Mouse (Mus musculus): ENCODE results near the gene Ank3. TPM values are rescaled to one million over a fixed set of nuclear protein-coding genes. Genes with fewer than 3 reads are reported as not detected.

Ank3 gene
- polyA plus RNA-seq, 1 experiment, result 9.3 TPM

DNA sequence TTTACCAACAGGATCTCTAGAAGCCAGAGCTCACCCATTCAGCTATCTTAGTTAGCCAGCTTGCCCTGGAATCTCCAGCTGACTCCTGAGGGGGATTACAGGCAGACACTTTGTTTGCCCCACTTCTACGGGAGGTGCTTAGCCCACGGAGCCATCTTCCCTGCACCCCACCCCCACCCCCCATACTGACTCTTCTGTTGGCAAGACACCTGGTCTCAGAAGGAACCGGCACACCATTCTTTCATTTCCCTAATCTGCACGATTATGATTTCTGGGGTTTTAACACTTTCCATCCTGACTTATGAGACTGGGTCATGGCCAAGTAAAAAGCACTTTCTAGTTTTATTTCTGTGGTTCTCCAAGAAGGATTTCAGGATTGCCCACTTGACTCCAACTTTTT is 268.9 kb downstream of the Ank3 start:
- Histone ChIP-seq H3K27me3 (ENCODE audit: control insufficient read depth, insufficient read depth, low read length) (no peaks in the 10 kb centered on the region), H3K4me1 (ENCODE audit: control insufficient read depth, insufficient read depth, insufficient read length, low read length) (peaks cover 4% of the 10 kb centered on the region; the same call in 1 of the 2 replicates), H3K36me3 (ENCODE audit: control insufficient read depth, insufficient read depth, low read length) (no peaks in the 10 kb centered on the region), H3K4me3 (ENCODE audit: low read depth, low read length) (no peak overlapping the region), H3K27ac (ENCODE audit: insufficient read depth, low read depth, low read length) (no peak overlapping the region)
- 68% methylated on average over 4 of the region's 4 CpGs for WGBS
- no peak for TF ChIP-seq POLR2A (IDR thresholded peaks at IDR 0.05; ENCODE audit: low read depth, low read length)
- TF ChIP-seq CTCF (IDR thresholded peaks at IDR 0.05; ENCODE audit: extremely low read depth, insufficient read length, insufficient replicate concordance, low read depth, low read length), result no peak

DNA sequence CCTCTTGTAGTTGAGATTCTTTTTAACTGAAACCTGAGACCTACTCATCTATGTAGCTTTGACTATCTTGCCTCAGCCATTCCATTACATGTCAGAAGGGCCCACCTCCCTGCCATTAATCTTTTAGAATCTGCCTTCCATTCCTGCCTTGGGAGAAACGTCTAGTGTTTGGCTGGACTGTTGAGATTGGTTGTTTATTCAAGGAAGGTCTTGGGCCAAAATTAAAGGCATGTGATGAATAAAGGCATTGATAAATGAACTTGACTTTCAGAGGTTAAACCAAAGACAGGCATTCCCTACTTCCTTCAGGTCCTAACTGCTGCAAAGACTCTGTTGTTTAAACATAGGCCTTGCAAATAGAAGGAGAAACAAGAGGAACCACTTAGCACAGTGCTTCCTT is 271.9 kb downstream of the Ank3 start:
- TF ChIP-seq CTCF (IDR thresholded peaks at IDR 0.05; ENCODE audit: extremely low read depth, insufficient read length, insufficient replicate concordance, low read depth, low read length) (no peak), POLR2A (IDR thresholded peaks at IDR 0.05; ENCODE audit: low read depth, low read length) (no peak)
- Histone ChIP-seq H3K27me3 (ENCODE audit: control insufficient read depth, insufficient read depth, low read length) (no peaks in the 10 kb centered on the region), H3K4me3 (ENCODE audit: low read depth, low read length) (no peak overlapping the region), H3K27ac (ENCODE audit: insufficient read depth, low read depth, low read length) (no peak overlapping the region), H3K4me1 (ENCODE audit: control insufficient read depth, insufficient read depth, insufficient read length, low read length) (peaks cover 4% of the 10 kb centered on the region; the same call in 1 of the 2 replicates), H3K36me3 (ENCODE audit: control insufficient read depth, insufficient read depth, low read length) (no peaks in the 10 kb centered on the region)
- 21% methylated on average over 1 of the region's 1 CpGs for WGBS

DNA sequence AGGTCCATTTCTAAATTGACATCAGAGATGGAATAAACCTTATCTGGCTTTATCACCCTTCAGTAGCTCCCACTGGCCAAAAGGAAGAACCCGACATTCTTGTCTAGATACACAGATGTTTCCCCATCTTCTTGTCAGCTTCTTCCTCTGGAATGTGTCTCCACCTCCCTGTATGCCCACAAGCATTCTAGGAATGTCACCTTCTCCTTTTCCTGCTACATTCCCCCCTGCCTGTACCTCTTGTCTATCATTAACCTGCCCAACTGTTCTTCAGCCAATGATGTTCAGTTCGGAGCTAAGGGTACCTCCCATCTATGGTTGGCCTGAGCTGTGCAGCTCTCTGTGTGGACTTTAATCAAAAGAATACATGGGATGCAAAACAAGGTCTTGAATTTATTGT is 272.4 kb downstream of the Ank3 start:
- H3K4me3 ChIP-seq (ENCODE audit: low read depth, low read length), result no peak overlapping the region
- peaks cover 4% of the 10 kb centered on the region; the same call in 1 of the 2 replicates for H3K4me1 ChIP-seq (ENCODE audit: control insufficient read depth, insufficient read depth, insufficient read length, low read length)
- no peak overlapping the region for H3K27ac ChIP-seq (ENCODE audit: insufficient read depth, low read depth, low read length)
- WGBS, result 75% methylated on average over 2 of the region's 2 CpGs
- TF ChIP-seq CTCF (IDR thresholded peaks at IDR 0.05; ENCODE audit: extremely low read depth, insufficient read length, insufficient replicate concordance, low read depth, low read length), result no peak
- TF ChIP-seq POLR2A (IDR thresholded peaks at IDR 0.05; ENCODE audit: low read depth, low read length), result no peak
- H3K27me3 ChIP-seq (ENCODE audit: control insufficient read depth, insufficient read depth, low read length), result no peaks in the 10 kb centered on the region
- H3K36me3 ChIP-seq (ENCODE audit: control insufficient read depth, insufficient read depth, low read length), result no peaks in the 10 kb centered on the region

DNA sequence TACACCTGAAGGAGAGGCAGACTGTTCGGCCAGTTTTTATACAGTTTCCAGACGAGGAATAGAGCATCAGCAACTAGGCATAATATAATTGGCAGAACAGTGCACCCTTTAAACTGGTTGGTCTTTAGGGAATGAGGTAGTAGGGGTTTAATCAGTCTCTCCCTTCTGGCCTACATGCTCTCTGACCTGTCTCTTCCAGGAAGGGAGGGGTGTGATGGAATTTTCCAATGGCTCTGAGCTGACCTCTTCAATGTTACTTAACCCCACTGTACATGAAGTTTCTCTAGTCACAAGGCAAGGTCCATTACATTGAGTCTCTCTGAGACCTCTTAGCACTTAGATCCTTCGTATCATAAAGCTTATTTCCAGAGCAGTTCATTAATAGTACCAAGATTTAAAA is 272.9 kb downstream of the Ank3 start:
- no peak for TF ChIP-seq CTCF (IDR thresholded peaks at IDR 0.05; ENCODE audit: extremely low read depth, insufficient read length, insufficient replicate concordance, low read depth, low read length)
- TF ChIP-seq POLR2A (IDR thresholded peaks at IDR 0.05; ENCODE audit: low read depth, low read length), result no peak
- Histone ChIP-seq H3K27ac (ENCODE audit: insufficient read depth, low read depth, low read length) (no peak overlapping the region), H3K36me3 (ENCODE audit: control insufficient read depth, insufficient read depth, low read length) (no peaks in the 10 kb centered on the region), H3K4me3 (ENCODE audit: low read depth, low read length) (no peak overlapping the region), H3K4me1 (ENCODE audit: control insufficient read depth, insufficient read depth, insufficient read length, low read length) (peaks cover 4% of the 10 kb centered on the region; the same call in 1 of the 2 replicates), H3K27me3 (ENCODE audit: control insufficient read depth, insufficient read depth, low read length) (no peaks in the 10 kb centered on the region)
- WGBS, result 85% methylated on average over 3 of the region's 3 CpGs

DNA sequence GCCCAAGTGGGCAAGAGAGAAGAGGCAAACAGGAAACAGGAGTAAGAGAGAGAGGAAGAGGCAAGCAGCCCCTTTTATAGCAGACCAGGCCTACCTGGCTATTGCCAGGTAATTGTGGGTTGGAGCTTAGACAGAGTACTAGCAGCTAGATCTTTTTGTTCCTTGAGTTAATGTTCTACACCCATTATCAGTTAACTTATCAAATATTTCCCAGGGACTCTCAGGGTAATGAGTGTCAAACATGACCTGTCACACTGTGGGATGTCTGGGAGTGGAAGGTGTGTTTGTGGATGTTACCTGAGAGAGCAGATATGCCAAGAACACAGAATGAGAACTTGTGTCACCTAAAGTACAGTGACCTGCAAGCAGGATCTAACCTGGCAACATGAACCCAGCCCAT is 274.0 kb downstream of the Ank3 start:
- TF ChIP-seq CTCF (IDR thresholded peaks at IDR 0.05; ENCODE audit: extremely low read depth, insufficient read length, insufficient replicate concordance, low read depth, low read length) (no peak), POLR2A (IDR thresholded peaks at IDR 0.05; ENCODE audit: low read depth, low read length) (no peak)
- Histone ChIP-seq H3K36me3 (ENCODE audit: control insufficient read depth, insufficient read depth, low read length) (no peaks in the 10 kb centered on the region), H3K4me3 (ENCODE audit: low read depth, low read length) (no peak overlapping the region), H3K4me1 (ENCODE audit: control insufficient read depth, insufficient read depth, insufficient read length, low read length) (peaks cover 4% of the 10 kb centered on the region; the same call in 1 of the 2 replicates), H3K27me3 (ENCODE audit: control insufficient read depth, insufficient read depth, low read length) (no peaks in the 10 kb centered on the region), H3K27ac (ENCODE audit: insufficient read depth, low read depth, low read length) (no peak overlapping the region)

DNA sequence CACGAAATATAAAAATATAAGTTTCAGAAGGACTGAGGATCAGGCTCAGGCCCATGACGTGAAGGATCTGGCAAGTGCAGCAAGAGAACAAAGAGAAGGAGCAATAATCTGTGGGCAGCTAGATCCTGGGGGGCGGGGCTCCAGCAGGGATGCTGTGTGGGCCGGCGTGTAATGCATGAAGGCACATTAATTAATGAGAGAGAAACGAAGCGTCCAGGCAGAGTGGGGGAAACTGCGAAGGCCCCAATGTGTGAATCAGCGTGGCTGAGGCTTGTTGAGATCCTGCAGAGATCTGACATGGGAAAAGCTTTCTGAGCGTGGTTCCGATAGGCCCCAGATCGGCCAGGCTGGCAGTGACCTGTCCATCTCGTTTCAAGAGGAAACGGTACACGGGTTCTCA is 279.7 kb downstream of the Ank3 start:
- 88% methylated on average over 15 of the region's 15 CpGs for WGBS
- Histone ChIP-seq H3K36me3 (ENCODE audit: control insufficient read depth, insufficient read depth, low read length) (no peaks in the 10 kb centered on the region), H3K27me3 (ENCODE audit: control insufficient read depth, insufficient read depth, low read length) (no peaks in the 10 kb centered on the region), H3K4me3 (ENCODE audit: low read depth, low read length) (no peak overlapping the region), H3K4me1 (ENCODE audit: control insufficient read depth, insufficient read depth, insufficient read length, low read length) (no peaks in the 10 kb centered on the region), H3K27ac (ENCODE audit: insufficient read depth, low read depth, low read length) (no peak overlapping the region)
- TF ChIP-seq POLR2A (IDR thresholded peaks at IDR 0.05; ENCODE audit: low read depth, low read length), result no peak
- TF ChIP-seq CTCF (IDR thresholded peaks at IDR 0.05; ENCODE audit: extremely low read depth, insufficient read length, insufficient replicate concordance, low read depth, low read length), result no peak

DNA sequence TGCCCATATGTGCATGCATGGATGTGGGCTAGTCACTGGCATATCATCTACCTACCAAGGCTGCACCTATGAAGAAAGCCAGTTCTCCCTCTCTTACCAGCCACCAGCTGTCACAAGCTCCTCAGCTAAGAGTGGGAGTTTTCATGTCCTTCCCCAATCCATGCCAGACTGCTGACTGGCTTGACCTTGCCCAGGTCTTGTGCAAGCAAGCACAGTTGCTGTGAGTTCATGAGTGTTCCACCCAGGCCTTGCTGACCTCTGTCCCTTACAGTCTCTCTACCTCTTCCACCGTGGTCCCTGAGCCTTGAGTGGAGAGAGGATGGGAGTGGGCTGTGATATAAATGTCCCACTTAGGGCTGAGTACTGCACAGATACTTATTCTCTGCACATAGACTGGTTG is 287.8 kb downstream of the Ank3 start:
- TF ChIP-seq CTCF (IDR thresholded peaks at IDR 0.05; ENCODE audit: extremely low read depth, insufficient read length, insufficient replicate concordance, low read depth, low read length) (no peak), POLR2A (IDR thresholded peaks at IDR 0.05; ENCODE audit: low read depth, low read length) (no peak)
- Histone ChIP-seq H3K4me3 (ENCODE audit: low read depth, low read length) (no peak overlapping the region), H3K4me1 (ENCODE audit: control insufficient read depth, insufficient read depth, insufficient read length, low read length) (no peaks in the 10 kb centered on the region), H3K27ac (ENCODE audit: insufficient read depth, low read depth, low read length) (no peak overlapping the region), H3K36me3 (ENCODE audit: control insufficient read depth, insufficient read depth, low read length) (no peaks in the 10 kb centered on the region), H3K27me3 (ENCODE audit: control insufficient read depth, insufficient read depth, low read length) (no peaks in the 10 kb centered on the region)
- 53% methylated on average over 1 of the region's 1 CpGs for WGBS

DNA sequence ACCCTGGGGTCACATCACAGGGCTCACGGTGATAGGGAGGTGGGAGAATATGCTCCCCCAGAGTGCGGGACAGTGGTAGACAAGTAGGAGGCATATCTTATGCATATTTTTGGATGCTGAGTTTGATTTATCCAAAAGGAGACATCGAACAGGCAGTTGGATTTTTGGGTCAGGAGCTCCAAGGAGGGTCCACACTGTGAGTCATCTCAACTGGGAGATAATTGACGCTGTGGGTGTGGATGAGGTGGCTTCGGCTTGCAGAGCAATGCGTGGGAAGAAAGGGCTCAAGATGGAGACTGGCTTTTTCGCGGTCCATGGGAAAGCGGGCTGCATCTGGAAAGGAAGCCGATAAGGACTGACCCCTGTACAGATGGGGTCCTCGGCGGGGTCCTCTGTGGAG is 290.5 kb downstream of the Ank3 start:
- no peak for TF ChIP-seq POLR2A (IDR thresholded peaks at IDR 0.05; ENCODE audit: low read depth, low read length)
- TF ChIP-seq CTCF (IDR thresholded peaks at IDR 0.05; ENCODE audit: extremely low read depth, insufficient read length, insufficient replicate concordance, low read depth, low read length), result no peak
- no peak overlapping the region for H3K27ac ChIP-seq (ENCODE audit: insufficient read depth, low read depth, low read length)
- H3K27me3 ChIP-seq (ENCODE audit: control insufficient read depth, insufficient read depth, low read length), result no peaks in the 10 kb centered on the region
- no peaks in the 10 kb centered on the region for H3K4me1 ChIP-seq (ENCODE audit: control insufficient read depth, insufficient read depth, insufficient read length, low read length)
- 89% methylated on average over 12 of the region's 12 CpGs for WGBS
- no peaks in the 10 kb centered on the region for H3K36me3 ChIP-seq (ENCODE audit: control insufficient read depth, insufficient read depth, low read length)
- no peak overlapping the region for H3K4me3 ChIP-seq (ENCODE audit: low read depth, low read length)
